Mouse (Mus musculus) liver, embryonic 12.5 days (tissue): ENCODE measurements around the gene Gm4952. TPM values are rescaled to one million over a fixed set of nuclear protein-coding genes. Genes with fewer than 3 reads are reported as not detected.
"Not testable (repeated sequence)": the region's sequence is repeated elsewhere in the genome, so short reads cannot be mapped to it uniquely, and the experiment has no call there.

Experiments used
- ATAC-seq: fragments of 200-750 bp; cut with Nextera tagmentation; 2 replicates; pipeline ENCODE4 v1.8.0; 2017; ENCODE audit warnings: moderate number of reproducible peaks, mild to moderate bottlenecking, moderate library complexity
- H3K27ac ChIP-seq: fragments of 300-500 bp; sonication (generic); 2 replicates; pipeline ENCODE4 v1.5.1; 2016; ENCODE audit warnings: mild to moderate bottlenecking
- H3K27me3 ChIP-seq: fragments of 300-500 bp; sonication (generic); replicated peaks from 2 replicates; pipeline ENCODE4 v1.6.1; 2016; ENCODE audit warnings: mild to moderate bottlenecking, moderate library complexity
- H3K36me3 ChIP-seq: fragments of 300-500 bp; sonication (generic); 2 replicates; pipeline ENCODE4 v1.6.1; 2016; ENCODE audit warnings: mild to moderate bottlenecking, moderate library complexity
- H3K4me1 ChIP-seq: fragments of 300-500 bp; sonication (generic); 2 replicates; pipeline ENCODE4 v1.6.1; 2016
- H3K4me2 ChIP-seq: fragments of 300-500 bp; sonication (generic); 2 replicates; pipeline ENCODE4 v1.6.1; 2016; ENCODE audit warnings: mild to moderate bottlenecking, moderate library complexity
- H3K4me3 ChIP-seq: fragments of 300-500 bp; sonication (generic); 2 replicates; pipeline ENCODE4 v1.5.1; 2016; ENCODE audit warnings: mild to moderate bottlenecking, moderate library complexity
- H3K9ac ChIP-seq: fragments of 300-500 bp; sonication (generic); 2 replicates; pipeline ENCODE4 v1.6.1; 2016; ENCODE audit warnings: mild to moderate bottlenecking, moderate library complexity
- H3K9me3 ChIP-seq: fragments of 300-500 bp; sonication (generic); replicated peaks from 2 replicates; pipeline ENCODE4 v1.6.1; 2016; ENCODE audit warnings: mild to moderate bottlenecking, moderate library complexity
- WGBS: fragments of 180-500 bp; shearing (Covaris S2); methylation state at CpG from one replicate; pipeline ENCODE4 v1.1.7; 2016; ENCODE audit not compliant: insufficient replicate concordance; 5-methylcytosine and 5-hydroxymethylcytosine counted together
- polyA plus RNA-seq: library from polyadenylated mRNA; unstranded; fragments of >200 nt; fragmentation: Nextera tagmentation; extraction: Ambion mirVana; gene quantifications from 2 replicates; pipeline ENCODE4 v1.2.1, GENCODE M21; 2016

Gm4952 gene
- polyA plus RNA-seq, 1 experiment from 2014 or later: 0.68 TPM

- Histone ChIP-seq H3K4me2 (no peak overlapping the region), H3K9ac (no peak overlapping the region), H3K4me1 (no peaks in the 10 kb centered on the region), H3K4me3 (no peak overlapping the region), H3K36me3 (no peaks in the 10 kb centered on the region), H3K9me3 (no peaks in the 10 kb centered on the region), H3K27me3 (no peaks in the 10 kb centered on the region), H3K27ac (no peak overlapping the region)
- no peak for ATAC-seq
Measured at GRCm38 (mm10) chr19:12608336-12608735, 8.6 kb downstream of the Gm4952 start.

- WGBS: 49% methylated on average over 1 of the region's 1 CpGs
- no peak overlapping the region for H3K4me3 ChIP-seq
- H3K4me2 ChIP-seq: no peak overlapping the region
- H3K4me1 ChIP-seq: no peaks in the 10 kb centered on the region
- no peak for ATAC-seq
- H3K27me3 ChIP-seq: no peaks in the 10 kb centered on the region
- no peak overlapping the region for H3K27ac ChIP-seq
- no peaks in the 10 kb centered on the region for H3K36me3 ChIP-seq
- no peaks in the 10 kb centered on the region for H3K9me3 ChIP-seq
- no peak overlapping the region for H3K9ac ChIP-seq
Measured at GRCm38 (mm10) chr19:12613646-12614045, 13.9 kb downstream of the Gm4952 start.

- WGBS: 51% methylated on average over 4 of the region's 4 CpGs
- no peaks in the 10 kb centered on the region for H3K36me3 ChIP-seq
- no peaks in the 10 kb centered on the region for H3K27me3 ChIP-seq
- no peak within 1 kb of the TSS for H3K27ac ChIP-seq
- no peaks in the 10 kb centered on the region for H3K4me1 ChIP-seq
- no peak within 1 kb of the TSS for H3K4me3 ChIP-seq
- H3K9ac ChIP-seq: no peak within 1 kb of the TSS
- no peaks in the 10 kb centered on the region for H3K9me3 ChIP-seq
- no peak within 1 kb of the TSS for H3K4me2 ChIP-seq
- ATAC-seq: no peak
Measured at GRCm38 (mm10) chr19:12633176-12633575, 33.4 kb downstream of the Gm4952 start, which contains the start of gene Glyat. Gene Glyat (plus strand): TSS chr19:12633308.

DNA sequence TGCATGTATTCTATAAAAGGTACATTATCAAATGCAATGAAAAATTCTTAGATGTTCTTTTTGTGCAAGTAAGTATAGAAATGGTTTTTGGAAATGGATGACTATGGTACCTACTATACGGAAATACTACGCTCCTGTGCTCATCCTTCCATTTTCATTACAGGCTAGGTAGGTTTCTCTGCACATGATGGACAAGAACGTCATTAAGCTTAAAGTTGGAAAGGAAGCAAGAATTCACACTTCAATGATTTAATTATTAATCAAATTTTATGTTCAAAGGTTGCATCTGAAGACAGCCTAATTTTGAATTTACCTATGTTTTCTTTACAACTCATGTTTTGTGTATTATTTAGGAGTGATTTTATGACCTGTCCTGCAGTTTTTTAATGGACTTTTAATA lies 34.5 kb downstream of the Gm4952 start:
- no peak overlapping the region for H3K9ac ChIP-seq
- no peaks in the 10 kb centered on the region for H3K27me3 ChIP-seq
- ATAC-seq: no peak
- H3K4me2 ChIP-seq: no peak overlapping the region
- no peak overlapping the region for H3K27ac ChIP-seq
- H3K4me3 ChIP-seq: no peak overlapping the region
- 65% methylated on average over 3 of the region's 3 CpGs for WGBS
- no peaks in the 10 kb centered on the region for H3K9me3 ChIP-seq
- H3K4me1 ChIP-seq: no peaks in the 10 kb centered on the region
- H3K36me3 ChIP-seq: no peaks in the 10 kb centered on the region

DNA sequence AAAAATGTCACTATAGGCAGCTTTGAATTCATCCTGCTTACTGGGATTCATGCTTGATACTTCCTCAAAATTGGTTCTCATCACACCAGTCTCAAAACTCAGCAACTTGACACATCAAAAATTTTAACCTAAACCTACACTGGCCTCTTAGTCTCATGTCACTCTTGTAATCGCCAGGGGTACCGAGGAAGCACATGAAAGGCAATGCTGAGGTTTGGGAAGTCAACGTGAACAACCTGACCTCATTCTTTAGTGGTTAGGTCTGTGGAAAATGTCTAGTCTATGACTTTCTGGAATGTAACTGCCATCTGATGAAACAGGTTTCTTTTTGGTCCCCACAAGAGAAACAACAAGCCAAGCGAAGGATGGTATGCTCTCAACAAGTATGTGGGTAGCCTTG lies 35.2 kb downstream of the Gm4952 start:
- Histone ChIP-seq H3K27ac (no peak overlapping the region), H3K9me3 (no peaks in the 10 kb centered on the region), H3K9ac (no peak overlapping the region), H3K4me3 (no peak overlapping the region), H3K27me3 (no peaks in the 10 kb centered on the region), H3K4me1 (no peaks in the 10 kb centered on the region), H3K4me2 (no peak overlapping the region), H3K36me3 (no peaks in the 10 kb centered on the region)
- no peak for ATAC-seq
- WGBS: 71% methylated on average over 4 of the region's 4 CpGs

- H3K36me3 ChIP-seq: no peaks in the 10 kb centered on the region
- no peaks in the 10 kb centered on the region for H3K27me3 ChIP-seq
- H3K4me3 ChIP-seq: no peak overlapping the region
- H3K4me2 ChIP-seq: no peak overlapping the region
- H3K9ac ChIP-seq: no peak overlapping the region
- H3K4me1 ChIP-seq: no peaks in the 10 kb centered on the region
- 58% methylated on average over 3 of the region's 3 CpGs for WGBS
- H3K9me3 ChIP-seq: no peaks in the 10 kb centered on the region
- no peak for ATAC-seq
- H3K27ac ChIP-seq: no peak overlapping the region
Measured at GRCm38 (mm10) chr19:12636863-12637262, 37.1 kb downstream of the Gm4952 start.

- 60% methylated on average over 1 of the region's 1 CpGs for WGBS
- Histone ChIP-seq H3K27ac (no peak overlapping the region), H3K4me1 (no peaks in the 10 kb centered on the region), H3K9me3 (no peaks in the 10 kb centered on the region), H3K27me3 (no peaks in the 10 kb centered on the region), H3K4me2 (no peak overlapping the region), H3K4me3 (no peak overlapping the region), H3K9ac (no peak overlapping the region), H3K36me3 (no peaks in the 10 kb centered on the region)
- ATAC-seq: no peak
Measured at GRCm38 (mm10) chr19:12638049-12638448, 38.3 kb downstream of the Gm4952 start.

GRCm38 (mm10) chr19:12649511-12649910 lies 49.7 kb downstream of the Gm4952 start:
- Histone ChIP-seq H3K4me3 (no peak overlapping the region), H3K9ac (no peak overlapping the region), H3K27ac (no peak overlapping the region), H3K4me1 (no peaks in the 10 kb centered on the region), H3K36me3 (no peaks in the 10 kb centered on the region), H3K9me3 (no peaks in the 10 kb centered on the region), H3K4me2 (no peak overlapping the region), H3K27me3 (no peaks in the 10 kb centered on the region)
- no peak for ATAC-seq

DNA sequence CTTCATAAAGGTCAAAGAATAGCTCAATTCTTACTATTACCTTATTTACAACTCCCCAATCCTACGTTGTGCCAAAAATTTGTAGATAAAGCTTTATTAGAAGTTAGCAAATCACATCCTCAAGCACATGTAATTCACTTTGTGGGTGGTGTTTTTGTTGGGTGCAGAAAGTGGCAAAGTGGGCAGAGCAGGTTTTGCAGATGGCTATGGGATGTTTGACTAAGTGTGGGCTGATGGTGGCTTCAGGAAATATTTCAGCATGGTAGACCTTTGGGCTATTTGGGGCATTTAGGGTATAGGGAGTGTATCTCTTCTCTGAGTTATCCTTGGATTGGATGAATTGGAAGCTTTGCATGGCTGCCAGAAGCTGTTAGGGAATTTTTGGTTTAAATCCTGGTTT lies 66.4 kb downstream of the Gm4952 start:
- no peak for ATAC-seq
- 62% methylated on average over 1 of the region's 1 CpGs for WGBS
- Histone ChIP-seq H3K36me3 (no peaks in the 10 kb centered on the region), H3K4me2 (no peak overlapping the region), H3K4me1 (no peaks in the 10 kb centered on the region), H3K27me3 (no peaks in the 10 kb centered on the region), H3K27ac (no peak overlapping the region), H3K9ac (no peak overlapping the region), H3K4me3 (no peak overlapping the region), H3K9me3 (peaks cover 13% of the 10 kb centered on the region; the same call in 1 of the 2 replicates)

- not testable (repeated sequence) for H3K27me3 ChIP-seq, H3K36me3 ChIP-seq, H3K9ac ChIP-seq, H3K27ac ChIP-seq, ATAC-seq, H3K9me3 ChIP-seq, H3K4me2 ChIP-seq, H3K4me3 ChIP-seq, H3K4me1 ChIP-seq
- WGBS: 68% methylated on average over 3 of the region's 3 CpGs
Measured at GRCm38 (mm10) chr19:12668601-12669000, 68.8 kb downstream of the Gm4952 start.

DNA sequence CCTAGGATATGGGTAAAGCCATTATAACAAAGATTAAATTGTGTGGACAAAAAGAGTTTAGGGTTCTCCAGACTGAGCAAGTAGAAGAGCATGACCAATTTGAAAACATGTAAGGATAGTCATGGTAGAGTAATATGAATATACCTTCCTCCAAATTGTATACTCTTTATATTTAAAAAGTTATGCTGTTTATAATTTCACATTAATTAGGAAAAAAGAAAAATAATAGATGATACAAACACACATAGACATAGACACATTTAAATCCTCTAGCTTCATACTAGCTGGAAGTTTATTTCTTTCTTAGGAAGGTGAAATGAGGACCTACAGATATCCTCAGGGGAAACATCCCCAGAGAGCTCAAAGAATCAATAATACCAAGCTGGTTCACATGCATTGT lies 70.4 kb downstream of the Gm4952 start, which contains the start of gene Olfr1442:
Olfr1442 (plus strand) TSS at position 301 of the 400 bp plus-strand sequence.
- no peaks in the 10 kb centered on the region for H3K9me3 ChIP-seq
- H3K9ac ChIP-seq: no peak within 1 kb of the TSS
- no peak within 1 kb of the TSS for H3K27ac ChIP-seq
- no peak for ATAC-seq
- H3K27me3 ChIP-seq: no peaks in the 10 kb centered on the region
- no peaks in the 10 kb centered on the region for H3K4me1 ChIP-seq
- H3K4me2 ChIP-seq: no peak within 1 kb of the TSS
- H3K36me3 ChIP-seq: no peaks in the 10 kb centered on the region
- H3K4me3 ChIP-seq: no peak within 1 kb of the TSS

- H3K9ac ChIP-seq: no peak overlapping the region
- no peak overlapping the region for H3K4me2 ChIP-seq
- H3K4me1 ChIP-seq: no peaks in the 10 kb centered on the region
- ATAC-seq: no peak
- WGBS: 58% methylated on average over 4 of the region's 4 CpGs
- H3K4me3 ChIP-seq: no peak overlapping the region
- no peaks in the 10 kb centered on the region for H3K36me3 ChIP-seq
- no peaks in the 10 kb centered on the region for H3K9me3 ChIP-seq
- no peak overlapping the region for H3K27ac ChIP-seq
- H3K27me3 ChIP-seq: no peaks in the 10 kb centered on the region
Measured at GRCm38 (mm10) chr19:12671051-12671450, 71.3 kb downstream of the Gm4952 start.

DNA sequence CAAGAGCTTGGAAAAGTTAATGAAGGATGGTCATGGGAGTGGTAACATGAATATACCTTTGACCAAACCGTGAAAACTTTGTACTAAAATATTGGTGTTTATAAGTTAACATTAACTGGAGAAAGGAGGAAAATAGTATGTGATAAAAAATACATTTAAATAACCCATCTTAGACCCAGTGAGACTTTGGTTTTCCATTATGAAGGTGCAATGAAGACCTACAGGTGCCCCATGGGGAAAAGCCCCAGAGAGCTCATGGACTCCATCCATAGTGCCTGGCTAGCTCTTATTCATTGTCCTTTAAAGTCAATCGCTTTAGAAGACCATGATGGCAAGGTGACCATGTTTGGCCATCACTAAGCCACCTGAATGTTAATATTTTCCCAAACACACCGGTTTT lies 78.0 kb downstream of the Gm4952 start, which contains the start of gene Olfr1443:
Olfr1443 (plus strand) TSS at position 301 of the 400 bp plus-strand sequence.
- no peak within 1 kb of the TSS for H3K9ac ChIP-seq
- no peaks in the 10 kb centered on the region for H3K4me1 ChIP-seq
- H3K9me3 ChIP-seq: no peaks in the 10 kb centered on the region
- no peak for ATAC-seq
- H3K4me2 ChIP-seq: no peak within 1 kb of the TSS
- WGBS: 45% methylated on average over 3 of the region's 3 CpGs
- no peaks in the 10 kb centered on the region for H3K36me3 ChIP-seq
- H3K27ac ChIP-seq: no peak within 1 kb of the TSS
- no peaks in the 10 kb centered on the region for H3K27me3 ChIP-seq
- H3K4me3 ChIP-seq: no peak within 1 kb of the TSS
